Mouse (Mus musculus): ENCODE results near the gene A630095N17Rik.

A630095N17Rik gene

DNA sequence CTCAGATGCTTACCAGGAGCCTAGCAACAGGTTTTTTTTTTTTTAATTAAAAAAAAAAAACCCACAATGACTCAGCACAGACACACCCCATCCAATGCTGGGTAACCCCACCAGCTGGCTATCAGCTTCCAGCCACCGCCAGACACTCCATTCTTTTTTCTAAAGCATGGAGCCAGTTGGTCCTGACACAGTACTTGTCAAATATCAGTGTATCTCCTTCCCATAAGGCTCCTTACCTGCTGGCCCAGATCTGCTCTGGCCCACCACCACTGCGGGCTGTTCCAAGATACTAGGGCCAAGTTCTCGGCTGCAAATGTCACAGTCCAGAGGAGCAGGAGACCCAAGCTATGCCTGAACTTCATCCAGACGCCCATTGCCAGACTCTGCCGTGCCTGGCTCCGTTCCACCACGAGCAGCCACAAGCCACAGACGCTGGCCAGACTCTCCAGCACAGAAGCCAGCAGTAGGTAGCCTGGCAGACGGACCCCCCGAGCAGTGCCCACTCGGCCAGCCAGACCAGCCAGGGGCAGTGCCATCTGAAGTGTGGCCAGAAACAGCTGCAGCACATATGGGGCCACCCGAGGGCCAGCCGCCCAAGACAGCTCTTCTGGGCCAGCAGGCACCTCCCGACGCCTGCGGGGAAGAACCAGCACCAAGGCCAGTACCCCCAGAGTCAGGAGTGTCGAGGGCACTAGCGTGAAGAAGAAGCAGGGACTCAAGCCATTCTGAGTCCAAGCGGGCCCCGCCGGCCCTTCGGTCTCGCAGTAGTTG, 52.4 kb downstream of the A630095N17Rik start:
- DNase-seq (ENCODE audit: low read depth, low spot score): no peak

Measured in retina, adult 2 months (tissue).